8 mouse cellular contexts compared by ENCODE assay signal in the genomic region with DNA sequence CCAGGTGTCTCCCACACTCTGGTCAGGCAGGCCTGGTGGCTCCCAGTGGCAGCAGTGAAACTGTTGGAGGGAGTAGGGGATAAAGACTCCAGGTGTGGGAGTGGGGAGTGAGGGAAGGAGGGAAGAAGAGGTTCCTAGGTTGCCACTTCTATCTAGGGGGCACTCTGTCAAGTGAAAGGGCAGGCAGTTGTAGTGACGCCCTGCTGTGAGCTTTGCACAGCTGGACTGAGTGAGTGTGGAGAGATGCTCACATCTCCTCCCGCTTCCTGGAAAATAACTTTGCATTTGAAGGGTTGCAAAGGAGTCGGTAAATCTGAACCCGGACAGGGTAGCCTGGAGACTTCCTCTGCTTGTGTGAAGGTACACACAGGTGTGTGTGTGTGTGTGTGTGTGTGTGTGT. TPM values are rescaled to one million over a fixed set of nuclear protein-coding genes. Genes with fewer than 3 reads are reported as not detected.
DNase-seq lines count a peak whose midpoint lies in the region; ATAC-seq and TF ChIP-seq lines count a peak whose summit lies in the region.

No protein-coding gene starts in this region.

- 9% methylated on average over 4 of the region's 4 CpGs for WGBS in midbrain, embryonic 10.5 days
- 11% methylated on average over 4 of the region's 4 CpGs for WGBS in midbrain, embryonic 11.5 days
- 26% methylated on average over 4 of the region's 4 CpGs for WGBS in limb, embryonic 14.5 days
- WGBS in kidney, embryonic 14.5 days: 19% methylated on average over 4 of the region's 4 CpGs

- peaks cover 49% of the 10 kb centered on the region for H3K4me1 ChIP-seq in erythroblast, embryonic 14.5 days (ENCODE audit: control insufficient read depth)
- peaks cover 41% of the 10 kb centered on the region for H3K4me1 ChIP-seq in midbrain, embryonic 10.5 days
- peaks cover 12% of the 10 kb centered on the region for H3K4me1 ChIP-seq in midbrain, embryonic 11.5 days (ENCODE audit: control insufficient read depth, insufficient read depth, low read length)
- peaks cover 8% of the 10 kb centered on the region for H3K4me1 ChIP-seq in limb, embryonic 14.5 days (ENCODE audit: control insufficient read depth, insufficient read depth, low read length)
- H3K4me1 ChIP-seq in kidney, embryonic 14.5 days (ENCODE audit: control insufficient read depth, insufficient read depth, low read length): peaks cover 12% of the 10 kb centered on the region; the same call in 1 of the 2 replicates

- no peaks in the 10 kb centered on the region for H3K9me3 ChIP-seq in erythroblast, embryonic 14.5 days (ENCODE audit: control insufficient read depth, low read length)
- no peaks in the 10 kb centered on the region for H3K9me3 ChIP-seq in midbrain, embryonic 10.5 days (replicated peaks)
- no peaks in the 10 kb centered on the region for H3K9me3 ChIP-seq in midbrain, embryonic 11.5 days (ENCODE audit: control insufficient read depth, low read length)
- no peaks in the 10 kb centered on the region for H3K9me3 ChIP-seq in limb, embryonic 14.5 days (ENCODE audit: control insufficient read depth, low read length)
- H3K9me3 ChIP-seq in kidney, embryonic 14.5 days (ENCODE audit: control insufficient read depth, low read length): no peaks in the 10 kb centered on the region

- ATAC-seq in erythroblast, adult 5-6 weeks (replicated peaks; ENCODE audit: low FRiP score, poor library complexity, severe bottlenecking): no peak
- no peak for ATAC-seq in midbrain, embryonic 11.5 days (ENCODE audit: low FRiP score)
- no peak for ATAC-seq in limb, embryonic 14.5 days (ENCODE audit: low FRiP score, low read depth)
- no peak for ATAC-seq in kidney, embryonic 14.5 days (ENCODE audit: low FRiP score, low TSS enrichment)

- H3K27me3 ChIP-seq in erythroblast, embryonic 14.5 days (ENCODE audit: control insufficient read depth): peaks cover 33% of the 10 kb centered on the region
- H3K27me3 ChIP-seq in midbrain, embryonic 10.5 days (ENCODE audit: low read depth, poor library complexity, severe bottlenecking): no peaks in the 10 kb centered on the region
- no peaks in the 10 kb centered on the region for H3K27me3 ChIP-seq in midbrain, embryonic 11.5 days (ENCODE audit: control insufficient read depth, insufficient read depth, low read length)
- no peaks in the 10 kb centered on the region for H3K27me3 ChIP-seq in limb, embryonic 14.5 days (ENCODE audit: control insufficient read depth, insufficient read depth, low read length)
- H3K27me3 ChIP-seq in kidney, embryonic 14.5 days (ENCODE audit: control insufficient read depth, insufficient read depth, low read length): no peaks in the 10 kb centered on the region

- H3K36me3 ChIP-seq in erythroblast, embryonic 14.5 days (ENCODE audit: control insufficient read depth): peaks cover 2% of the 10 kb centered on the region
- no peaks in the 10 kb centered on the region for H3K36me3 ChIP-seq in midbrain, embryonic 10.5 days
- H3K36me3 ChIP-seq in midbrain, embryonic 11.5 days (ENCODE audit: control insufficient read depth, insufficient read depth, low read length): no peaks in the 10 kb centered on the region
- no peaks in the 10 kb centered on the region for H3K36me3 ChIP-seq in limb, embryonic 14.5 days (ENCODE audit: control insufficient read depth, insufficient read depth, low read length)
- H3K36me3 ChIP-seq in kidney, embryonic 14.5 days (ENCODE audit: control insufficient read depth, insufficient read depth, low read length): no peaks in the 10 kb centered on the region

- no peak for TF ChIP-seq POLR2A in limb, embryonic 14.5 days (IDR thresholded peaks at IDR 0.05; ENCODE audit: borderline replicate concordance, extremely low read depth, insufficient read depth, insufficient read length)

- peak overlapping the region; percentile 50 for H3K27ac ChIP-seq in midbrain, embryonic 10.5 days (replicated peaks)
- H3K27ac ChIP-seq in midbrain, embryonic 11.5 days (ENCODE audit: low read depth, low read length): no peak overlapping the region
- no peak overlapping the region for H3K27ac ChIP-seq in limb, embryonic 14.5 days (replicated peaks; ENCODE audit: low read depth, low read length)
- H3K27ac ChIP-seq in kidney, embryonic 14.5 days (ENCODE audit: low read depth, low read length): no peak overlapping the region

- no peak for DNase-seq in midbrain, embryonic 10.5 days (ENCODE audit: low spot score)
- no peak for DNase-seq in midbrain, embryonic 11.5 days (ENCODE audit: low spot score, missing footprints)
- no peak for DNase-seq in limb, embryonic 14.5 days (ENCODE audit: low spot score)
- DNase-seq in urinary bladder, postnatal 4 days (ENCODE audit: low spot score in 2 of 2): no peak
- DNase-seq in spleen, adult 18-20 months: no peak

- no peak overlapping the region for H3K4me2 ChIP-seq in midbrain, embryonic 11.5 days
- 0 out of 2 replicates have a peak overlapping the region, but pooled peaks have one; percentile 97 for H3K4me2 ChIP-seq in limb, embryonic 14.5 days (replicated peaks; ENCODE audit: low read depth, low read length, severe bottlenecking)
- no peak overlapping the region for H3K4me2 ChIP-seq in kidney, embryonic 14.5 days (replicated peaks; ENCODE audit: low read depth, low read length)

- H3K9ac ChIP-seq in midbrain, embryonic 11.5 days (ENCODE audit: low read length): no peak overlapping the region
- no peak overlapping the region for H3K9ac ChIP-seq in limb, embryonic 14.5 days (ENCODE audit: low read depth, low read length, severe bottlenecking)
- no peak overlapping the region for H3K9ac ChIP-seq in kidney, embryonic 14.5 days (ENCODE audit: low read depth, low read length)

- H3K4me3 ChIP-seq in erythroblast, embryonic 14.5 days (replicated peaks): peak overlapping the region; percentile 99
- peak overlapping the region; percentile 89 for H3K4me3 ChIP-seq in midbrain, embryonic 10.5 days
- no peak overlapping the region for H3K4me3 ChIP-seq in midbrain, embryonic 11.5 days (ENCODE audit: low read depth, low read length)
- H3K4me3 ChIP-seq in limb, embryonic 14.5 days (replicated peaks; ENCODE audit: low read length): no peak overlapping the region
- no peak overlapping the region for H3K4me3 ChIP-seq in kidney, embryonic 14.5 days (ENCODE audit: low read length)

RNA-seq across cellular contexts. Expression of gene Mxi1, which starts 0.7 kb away (rescaled TPM):
- 12.9 and 14.0 TPM in 2 replicates for polyA plus RNA-seq in erythroblast, embryonic 14.5 days (2012)
- 71.1 and 75.4 TPM in 2 replicates for total RNA-seq in erythroblast, adult 5-6 weeks (2015; ENCODE audit: low replicate concordance)
- total RNA-seq in erythroblast, adult 5-6 weeks (2017; ENCODE audit: low replicate concordance): 156 and 229 TPM in 2 replicates
- 19.7 and 28.5 TPM in 2 replicates for polyA plus RNA-seq in midbrain, embryonic 10.5 days (2016; fragmentation: Nextera tagmentation; extraction: Ambion mirVana)
- polyA plus RNA-seq in midbrain, embryonic 11.5 days (2014; fragmentation: Nextera tagmentation; extraction: Ambion mirVana): 59.0 and 59.1 TPM in 2 replicates
- polyA plus RNA-seq in limb, embryonic 14.5 days (2012; rRNA removed): 25.8 and 28.5 TPM in 2 replicates
- 40.1 and 42.2 TPM in 2 replicates for polyA plus RNA-seq in limb, embryonic 14.5 days (2014; fragmentation: Nextera tagmentation; extraction: Ambion mirVana)
- 31.0 and 42.5 TPM in 2 replicates for polyA plus RNA-seq in kidney, embryonic 14.5 days (2014; fragmentation: Nextera tagmentation; extraction: Ambion mirVana)

Comparison
In these comparisons a context has a peak if more than half of its experiments do, and no peak if none do; other contexts are left out.
1. H3K4me3 ChIP-seq: peak in erythroblast, embryonic 14.5 days (single experiment) and midbrain, embryonic 10.5 days (single experiment); none in midbrain, embryonic 11.5 days (single experiment), limb, embryonic 14.5 days (single experiment) and kidney, embryonic 14.5 days (single experiment).